Mouse (Mus musculus) midbrain, embryonic 15.5 days (tissue): ENCODE measurements around the gene Sp2. TPM values are rescaled to one million over a fixed set of nuclear protein-coding genes. Genes with fewer than 3 reads are reported as not detected.

Experiments used
- ATAC-seq: fragments of 200-750 bp; cut with Nextera tagmentation; replicated peaks from 2 replicates; pipeline ENCODE4 v1.8.0; 2017; ENCODE audit warnings: moderate TSS enrichment
- H3K27ac ChIP-seq: fragments of 300-500 bp; sonication (generic); 2 replicates; pipeline ENCODE4 v1.5.1; 2015; ENCODE audit warnings: mild to moderate bottlenecking, inconsistent platforms
- H3K27me3 ChIP-seq: fragments of 300-500 bp; sonication (generic); replicated peaks from 2 replicates; pipeline ENCODE4 v1.6.1; 2015; ENCODE audit warnings: inconsistent platforms
- H3K36me3 ChIP-seq: fragments of 300-500 bp; sonication (generic); replicated peaks from 2 replicates; pipeline ENCODE4 v1.6.1; 2015; ENCODE audit warnings: inconsistent platforms
- H3K4me1 ChIP-seq: fragments of 300-500 bp; sonication (generic); 2 replicates; pipeline ENCODE4 v1.6.1; 2015; ENCODE audit warnings: inconsistent platforms
- H3K4me2 ChIP-seq: fragments of 300-500 bp; sonication (generic); 2 replicates; pipeline ENCODE4 v1.6.1; 2015; ENCODE audit warnings: inconsistent platforms, mild to moderate bottlenecking, moderate library complexity
- H3K4me3 ChIP-seq: fragments of 300-500 bp; sonication (generic); 2 replicates; pipeline ENCODE4 v1.5.1; 2015; ENCODE audit warnings: mild to moderate bottlenecking, inconsistent platforms
- H3K9ac ChIP-seq: fragments of 300-500 bp; sonication (generic); 2 replicates; pipeline ENCODE4 v1.6.1; 2015; ENCODE audit warnings: mild to moderate bottlenecking, inconsistent platforms
- H3K9me3 ChIP-seq: fragments of 300-500 bp; sonication (generic); 2 replicates; pipeline ENCODE4 v1.6.1; 2016; ENCODE audit warnings: inconsistent platforms
- WGBS: fragments of 180-500 bp; shearing (Covaris S2); methylation state at CpG from one replicate; pipeline ENCODE4 v1.1.7; 2015; ENCODE audit warnings: mixed read lengths; 5-methylcytosine and 5-hydroxymethylcytosine counted together
- polyA plus RNA-seq: library from polyadenylated mRNA; unstranded; fragments of >200 nt; fragmentation: Nextera tagmentation; extraction: Ambion mirVana; gene quantifications from 2 replicates; pipeline ENCODE4 v1.2.1, GENCODE M21; 2015

Gene Sp2
- polyA plus RNA-seq, 1 experiment from 2014 or later, result 16.2 TPM

DNA sequence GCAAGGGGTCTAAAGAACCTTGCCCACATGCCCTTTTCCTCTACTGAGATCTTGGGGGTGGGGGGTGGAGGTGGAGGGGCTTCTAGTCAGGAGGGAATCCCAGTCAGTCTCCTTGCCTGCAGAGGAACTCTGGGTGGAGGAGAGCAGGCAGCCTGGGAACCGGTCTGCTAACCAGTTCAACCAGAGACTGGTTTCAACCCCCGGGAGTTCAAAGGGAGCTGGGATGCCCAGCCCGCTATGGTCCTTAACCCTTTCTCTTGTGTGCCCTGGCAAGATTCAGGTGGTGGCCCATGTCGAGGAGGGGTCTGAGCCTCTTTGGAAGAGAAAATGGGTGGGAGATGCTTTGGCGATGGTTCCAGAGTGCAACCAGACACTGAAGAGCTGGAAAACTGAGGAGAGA, 54.1 kb downstream of the Sp2 start:
- WGBS, result 6% methylated on average over 5 of the region's 5 CpGs
- Histone ChIP-seq H3K27ac (no peak overlapping the region), H3K4me3 (no peak overlapping the region)

GRCm38 (mm10) chr11:96928088-96928487, 54.7 kb downstream of the Sp2 start, which contains the start of gene Prr15l:
Gene Prr15l, plus strand, starts transcription at chr11:96928104.
- H3K9ac ChIP-seq, result no peak within 1 kb of the TSS
- no peaks in the 10 kb centered on the region for H3K4me1 ChIP-seq
- no peaks in the 10 kb centered on the region for H3K36me3 ChIP-seq
- 74% methylated on average over 2 of the region's 2 CpGs for WGBS
- H3K4me2 ChIP-seq, result no peak within 1 kb of the TSS
- H3K27ac ChIP-seq, result no peak within 1 kb of the TSS
- H3K4me3 ChIP-seq, result no peak within 1 kb of the TSS
- H3K27me3 ChIP-seq, result peaks cover 18% of the 10 kb centered on the region; the same call in 1 of the 2 replicates
- no peaks in the 10 kb centered on the region for H3K9me3 ChIP-seq
- no peak for ATAC-seq

More for the DNA sequence above, 54.1 kb downstream of the Sp2 start:
- Histone ChIP-seq H3K4me1 (no peaks in the 10 kb centered on the region), H3K9me3 (no peaks in the 10 kb centered on the region), H3K9ac (no peak overlapping the region), H3K4me2 (no peak overlapping the region), H3K27me3 (peaks cover 18% of the 10 kb centered on the region; the same call in 1 of the 2 replicates), H3K36me3 (no peaks in the 10 kb centered on the region)
- no peak for ATAC-seq

DNA sequence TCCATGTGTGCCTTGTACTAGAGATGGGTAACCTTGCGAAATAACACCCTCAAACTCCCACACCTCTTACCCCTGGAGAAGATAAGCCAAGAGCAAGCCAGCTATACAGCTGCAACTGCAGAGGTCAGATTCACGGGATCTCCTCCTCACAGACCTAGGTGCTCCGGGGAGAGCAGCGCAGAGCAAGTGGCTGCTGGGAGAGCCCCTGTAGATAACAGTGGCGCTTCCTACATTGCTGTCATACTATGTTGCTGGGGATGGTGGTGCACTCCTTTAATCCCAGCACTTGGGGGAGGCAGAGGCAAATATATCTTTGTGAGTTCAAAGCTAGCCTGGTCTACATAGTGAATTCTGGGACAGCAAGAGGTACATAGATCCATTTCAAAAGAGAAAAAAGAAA, 56.2 kb downstream of the Sp2 start:
- H3K9ac ChIP-seq, result no peak overlapping the region
- no peaks in the 10 kb centered on the region for H3K36me3 ChIP-seq
- no peak for ATAC-seq
- H3K27ac ChIP-seq, result no peak overlapping the region
- H3K9me3 ChIP-seq, result no peaks in the 10 kb centered on the region
- no peak overlapping the region for H3K4me3 ChIP-seq
- 82% methylated on average over 5 of the region's 5 CpGs for WGBS
- peaks cover 18% of the 10 kb centered on the region; the same call in 1 of the 2 replicates for H3K27me3 ChIP-seq
- H3K4me2 ChIP-seq, result no peak overlapping the region
- no peaks in the 10 kb centered on the region for H3K4me1 ChIP-seq

GRCm38 (mm10) chr11:96925469-96926148, 57.1 kb downstream of the Sp2 start:
- Histone ChIP-seq H3K36me3 (no peaks in the 10 kb centered on the region), H3K4me3 (no peak overlapping the region), H3K4me1 (no peaks in the 10 kb centered on the region), H3K4me2 (no peak overlapping the region), H3K27me3 (peaks cover 18% of the 10 kb centered on the region; the same call in 1 of the 2 replicates), H3K27ac (no peak overlapping the region), H3K9ac (no peak overlapping the region), H3K9me3 (no peaks in the 10 kb centered on the region)
- ATAC-seq, result no peak
- WGBS, result 82% methylated on average over 12 of the region's 12 CpGs

- Histone ChIP-seq H3K27ac (no peak overlapping the region), H3K4me3 (no peak overlapping the region), H3K9ac (no peak overlapping the region), H3K36me3 (no peaks in the 10 kb centered on the region), H3K4me2 (no peak overlapping the region), H3K9me3 (no peaks in the 10 kb centered on the region), H3K27me3 (peaks cover 17% of the 10 kb centered on the region; the same call in 1 of the 2 replicates), H3K4me1 (no peaks in the 10 kb centered on the region)
- 85% methylated on average over 11 of the region's 11 CpGs for WGBS
- ATAC-seq, result no peak
Measured at GRCm38 (mm10) chr11:96924861-96925260, 57.9 kb downstream of the Sp2 start.

DNA sequence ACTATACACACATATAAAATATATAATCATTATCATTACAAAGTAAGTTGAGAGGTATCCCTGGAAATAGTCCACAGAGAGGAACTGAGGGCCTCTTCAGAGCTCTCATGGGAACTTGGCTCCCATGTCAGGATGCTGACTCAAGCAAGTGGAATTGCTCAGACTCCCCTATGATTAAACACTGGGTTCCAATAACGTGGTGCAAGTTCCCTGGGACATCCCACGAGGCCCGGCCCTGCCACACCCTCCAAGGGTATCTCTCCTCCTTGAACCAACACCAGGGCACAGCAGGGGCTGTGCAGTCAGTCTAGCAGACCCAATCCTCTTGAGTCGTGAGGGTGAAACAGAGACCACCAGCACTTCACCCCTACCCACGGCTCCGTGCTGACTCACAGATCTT, 63.8 kb downstream of the Sp2 start:
- Histone ChIP-seq H3K9me3 (no peaks in the 10 kb centered on the region), H3K4me1 (peaks cover 13% of the 10 kb centered on the region), H3K36me3 (no peaks in the 10 kb centered on the region), H3K9ac (no peak overlapping the region), H3K4me3 (no peak overlapping the region), H3K27me3 (no peaks in the 10 kb centered on the region), H3K27ac (no peak overlapping the region), H3K4me2 (no peak overlapping the region)
- 53% methylated on average over 6 of the region's 6 CpGs for WGBS
- no peak for ATAC-seq

- Histone ChIP-seq H3K27me3 (no peaks in the 10 kb centered on the region), H3K36me3 (no peaks in the 10 kb centered on the region), H3K4me2 (no peak overlapping the region), H3K27ac (no peak overlapping the region), H3K9ac (no peak overlapping the region), H3K9me3 (no peaks in the 10 kb centered on the region), H3K4me3 (no peak overlapping the region), H3K4me1 (peaks cover 13% of the 10 kb centered on the region)
- no peak for ATAC-seq
- WGBS, result 94% methylated on average over 6 of the region's 6 CpGs
Measured at GRCm38 (mm10) chr11:96917415-96917814, 65.3 kb downstream of the Sp2 start.

- ATAC-seq, result peak; percentile 21; the same call in 1 of the 2 replicates
- H3K4me3 ChIP-seq, result peak overlapping the region; percentile 62
- H3K36me3 ChIP-seq, result no peaks in the 10 kb centered on the region
- H3K27me3 ChIP-seq, result no peaks in the 10 kb centered on the region
- peaks cover 13% of the 10 kb centered on the region for H3K4me1 ChIP-seq
- no peak overlapping the region for H3K27ac ChIP-seq
- H3K4me2 ChIP-seq, result peak overlapping the region; percentile 84
- WGBS, result 32% methylated on average over 13 of the region's 13 CpGs
- no peaks in the 10 kb centered on the region for H3K9me3 ChIP-seq
- H3K9ac ChIP-seq, result no peak overlapping the region
Measured at GRCm38 (mm10) chr11:96916885-96917396, 65.8 kb downstream of the Sp2 start.

GRCm38 (mm10) chr11:96916044-96916884, 66.5 kb downstream of the Sp2 start, which contains the start of gene Cdk5rap3:
Gene Cdk5rap3, minus strand, starts transcription at chr11:96916496.
- Histone ChIP-seq H3K27me3 (no peaks in the 10 kb centered on the region), H3K4me2 (peak within 1 kb of the TSS; percentile 84), H3K4me1 (peaks cover 13% of the 10 kb centered on the region), H3K4me3 (peak within 1 kb of the TSS; percentile 62), H3K36me3 (no peaks in the 10 kb centered on the region), H3K27ac (peak within 1 kb of the TSS; percentile 79), H3K9ac (peak within 1 kb of the TSS; percentile 58), H3K9me3 (no peaks in the 10 kb centered on the region)
- under 1% methylated on average over 55 of the region's 55 CpGs for WGBS
- peak; percentile 98 for ATAC-seq

DNA sequence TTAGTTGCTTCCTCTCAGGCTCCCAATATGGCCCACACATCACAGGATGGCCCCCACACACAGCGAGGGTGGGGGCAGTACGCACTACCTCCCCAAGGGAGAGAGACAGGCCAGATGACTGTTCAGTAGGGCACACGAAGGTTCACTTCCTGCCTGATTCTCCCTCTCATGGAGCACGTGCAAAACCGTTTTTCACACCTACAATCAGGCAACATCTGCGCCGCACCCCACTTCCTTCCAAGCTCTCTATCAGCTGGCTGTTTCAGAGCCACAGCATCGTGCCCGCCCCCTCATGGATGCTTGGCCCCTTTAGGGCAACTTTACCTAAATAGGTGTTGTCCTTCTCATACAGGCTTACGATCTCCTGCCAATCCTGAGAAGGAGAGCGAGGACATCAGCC, 70.1 kb downstream of the Sp2 start:
- Histone ChIP-seq H3K9ac (no peak overlapping the region), H3K4me2 (no peak overlapping the region), H3K27me3 (no peaks in the 10 kb centered on the region), H3K36me3 (no peaks in the 10 kb centered on the region), H3K27ac (no peak overlapping the region), H3K9me3 (no peaks in the 10 kb centered on the region), H3K4me3 (no peak overlapping the region), H3K4me1 (peaks cover 19% of the 10 kb centered on the region)
- WGBS, result 91% methylated on average over 11 of the region's 11 CpGs
- ATAC-seq, result no peak

DNA sequence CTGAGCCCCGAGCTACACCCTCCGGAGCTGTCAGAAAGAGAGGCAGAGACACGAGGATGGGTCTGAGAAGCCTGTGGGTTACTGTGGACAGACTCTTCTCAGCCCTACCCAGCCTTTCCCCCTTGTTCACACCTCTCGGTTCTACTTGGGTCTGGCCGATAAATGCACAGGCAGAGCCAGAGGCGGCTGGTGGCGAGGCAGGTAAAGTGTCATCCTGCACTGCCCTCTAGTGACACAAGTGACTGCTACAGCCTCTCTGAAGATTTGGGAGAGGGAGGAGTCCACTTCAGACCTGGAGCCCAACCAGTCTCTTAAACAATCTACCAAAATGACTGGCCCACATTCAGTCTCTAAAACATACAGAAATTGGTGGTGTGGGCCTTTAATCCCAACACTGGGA, 72.8 kb downstream of the Sp2 start:
- Histone ChIP-seq H3K9ac (no peak overlapping the region), H3K4me3 (no peak overlapping the region), H3K4me1 (peaks cover 25% of the 10 kb centered on the region), H3K27me3 (no peaks in the 10 kb centered on the region), H3K27ac (no peak overlapping the region), H3K36me3 (no peaks in the 10 kb centered on the region), H3K9me3 (no peaks in the 10 kb centered on the region), H3K4me2 (no peak overlapping the region)
- 22% methylated on average over 7 of the region's 7 CpGs for WGBS
- peak; percentile 66 for ATAC-seq

DNA sequence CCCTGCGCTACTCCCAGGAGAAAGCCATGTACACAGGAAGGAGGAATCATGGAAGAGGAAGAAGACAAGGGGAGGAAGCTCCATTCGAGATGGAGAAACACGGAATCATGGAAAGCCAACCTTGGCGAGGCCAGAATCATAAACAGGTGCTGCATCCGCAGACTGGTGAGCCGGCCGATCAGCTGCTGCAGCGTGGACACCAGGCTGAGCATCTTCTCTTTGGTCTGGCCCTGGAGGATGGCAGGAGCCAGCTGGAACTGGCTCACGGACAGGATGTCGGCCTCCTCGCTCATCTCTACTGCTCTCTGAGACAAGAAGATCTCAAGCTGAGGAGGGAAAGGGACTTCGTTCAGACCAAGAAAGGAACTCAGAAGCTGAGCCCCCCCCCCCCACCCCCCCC, 74.2 kb downstream of the Sp2 start:
- no peaks in the 10 kb centered on the region for H3K36me3 ChIP-seq
- H3K4me1 ChIP-seq, result peaks cover 23% of the 10 kb centered on the region
- no peak overlapping the region for H3K9ac ChIP-seq
- H3K4me2 ChIP-seq, result no peak overlapping the region
- H3K27ac ChIP-seq, result no peak overlapping the region
- no peak for ATAC-seq
- H3K27me3 ChIP-seq, result no peaks in the 10 kb centered on the region
- 87% methylated on average over 12 of the region's 12 CpGs for WGBS
- H3K9me3 ChIP-seq, result no peaks in the 10 kb centered on the region
- no peak overlapping the region for H3K4me3 ChIP-seq
